Mouse (Mus musculus): ENCODE measurements at regions not wholly inside any gene's neighbourhood (a gene's known extent, or its start where the extent isn't known, plus 50 kb on each side); places are given as distances from the start of the nearest gene placed in this dataset.

GRCm38 (mm10) chr1:73797413-73797812, 326.8 kb downstream of the Tns1 start:
- no peaks in the 10 kb centered on the region for H3K9me3 ChIP-seq (replicated peaks)
- H3K4me2 ChIP-seq = no peak overlapping the region
- WGBS (ENCODE audit: insufficient replicate concordance) = 62% methylated on average over 2 of the region's 2 CpGs
- no peaks in the 10 kb centered on the region for H3K36me3 ChIP-seq
- H3K27me3 ChIP-seq (replicated peaks) = no peaks in the 10 kb centered on the region
- no peak overlapping the region for H3K4me3 ChIP-seq
- H3K27ac ChIP-seq = no peak overlapping the region
- no peak overlapping the region for H3K9ac ChIP-seq
- no peaks in the 10 kb centered on the region for H3K4me1 ChIP-seq
- ATAC-seq = no peak

- 59% methylated on average over 4 of the region's 4 CpGs for WGBS (ENCODE audit: insufficient replicate concordance)
- ATAC-seq = no peak
These were observed 330.4 kb downstream of the Tns1 start for GRCm38 (mm10) chr1:73793871-73794270.

GRCm38 (mm10) chr1:73793256-73793655, 331.0 kb downstream of the Tns1 start:
- H3K9me3 ChIP-seq (replicated peaks) = no peaks in the 10 kb centered on the region
- H3K9ac ChIP-seq = no peak overlapping the region
- no peaks in the 10 kb centered on the region for H3K4me1 ChIP-seq
- no peaks in the 10 kb centered on the region for H3K27me3 ChIP-seq (replicated peaks)
- ATAC-seq = no peak
- no peaks in the 10 kb centered on the region for H3K36me3 ChIP-seq
- no peak overlapping the region for H3K27ac ChIP-seq
- H3K4me2 ChIP-seq = no peak overlapping the region
- 51% methylated on average over 3 of the region's 3 CpGs for WGBS (ENCODE audit: insufficient replicate concordance)
- no peak overlapping the region for H3K4me3 ChIP-seq

More at GRCm38 (mm10) chr1:73793871-73794270, 330.4 kb downstream of the Tns1 start:
- Histone ChIP-seq H3K9me3 (replicated peaks) (no peaks in the 10 kb centered on the region), H3K4me2 (no peak overlapping the region), H3K4me1 (no peaks in the 10 kb centered on the region), H3K27me3 (replicated peaks) (no peaks in the 10 kb centered on the region), H3K36me3 (no peaks in the 10 kb centered on the region), H3K4me3 (no peak overlapping the region), H3K9ac (no peak overlapping the region), H3K27ac (no peak overlapping the region)

GRCm38 (mm10) chr1:73792311-73792710, 331.9 kb downstream of the Tns1 start:
- Histone ChIP-seq H3K4me1 (no peaks in the 10 kb centered on the region), H3K27ac (no peak overlapping the region), H3K4me2 (no peak overlapping the region), H3K9me3 (replicated peaks) (no peaks in the 10 kb centered on the region), H3K36me3 (no peaks in the 10 kb centered on the region), H3K27me3 (replicated peaks) (no peaks in the 10 kb centered on the region), H3K4me3 (no peak overlapping the region), H3K9ac (no peak overlapping the region)
- no peak for ATAC-seq
- WGBS (ENCODE audit: insufficient replicate concordance) = 83% methylated on average over 5 of the region's 5 CpGs

GRCm38 (mm10) chr1:73787666-73788065, 336.6 kb downstream of the Tns1 start:
- H3K4me1 ChIP-seq = no peaks in the 10 kb centered on the region
- no peak overlapping the region for H3K27ac ChIP-seq
- no peak overlapping the region for H3K4me2 ChIP-seq
- H3K36me3 ChIP-seq = no peaks in the 10 kb centered on the region
- no peak for ATAC-seq
- 71% methylated on average over 2 of the region's 2 CpGs for WGBS (ENCODE audit: insufficient replicate concordance)
- no peak overlapping the region for H3K4me3 ChIP-seq
- no peaks in the 10 kb centered on the region for H3K27me3 ChIP-seq (replicated peaks)
- H3K9me3 ChIP-seq (replicated peaks) = no peaks in the 10 kb centered on the region
- no peak overlapping the region for H3K9ac ChIP-seq

- no peak overlapping the region for H3K4me2 ChIP-seq
- H3K27ac ChIP-seq = no peak overlapping the region
- no peak overlapping the region for H3K4me3 ChIP-seq
- no peaks in the 10 kb centered on the region for H3K9me3 ChIP-seq (replicated peaks)
- ATAC-seq = no peak
- H3K9ac ChIP-seq = no peak overlapping the region
- H3K4me1 ChIP-seq = no peaks in the 10 kb centered on the region
- 67% methylated on average over 7 of the region's 7 CpGs for WGBS (ENCODE audit: insufficient replicate concordance)
- no peaks in the 10 kb centered on the region for H3K36me3 ChIP-seq
- H3K27me3 ChIP-seq (replicated peaks) = no peaks in the 10 kb centered on the region
These were observed 337.0 kb downstream of the Tns1 start for GRCm38 (mm10) chr1:73787224-73787623.

GRCm38 (mm10) chr1:73783303-73783702, 340.9 kb downstream of the Tns1 start:
- ATAC-seq = no peak
- H3K36me3 ChIP-seq = no peaks in the 10 kb centered on the region
- 73% methylated on average over 2 of the region's 2 CpGs for WGBS (ENCODE audit: insufficient replicate concordance)
- no peak overlapping the region for H3K9ac ChIP-seq
- H3K9me3 ChIP-seq (replicated peaks) = no peaks in the 10 kb centered on the region
- no peaks in the 10 kb centered on the region for H3K27me3 ChIP-seq (replicated peaks)
- H3K4me2 ChIP-seq = no peak overlapping the region
- no peak overlapping the region for H3K27ac ChIP-seq
- H3K4me1 ChIP-seq = no peaks in the 10 kb centered on the region
- H3K4me3 ChIP-seq = no peak overlapping the region

- H3K27me3 ChIP-seq (replicated peaks) = no peaks in the 10 kb centered on the region
- H3K4me1 ChIP-seq = no peaks in the 10 kb centered on the region
- no peak for ATAC-seq
- H3K9me3 ChIP-seq (replicated peaks) = no peaks in the 10 kb centered on the region
- no peak overlapping the region for H3K4me3 ChIP-seq
- 73% methylated on average over 2 of the region's 2 CpGs for WGBS (ENCODE audit: insufficient replicate concordance)
- no peak overlapping the region for H3K27ac ChIP-seq
- H3K4me2 ChIP-seq = no peak overlapping the region
- no peak overlapping the region for H3K9ac ChIP-seq
- no peaks in the 10 kb centered on the region for H3K36me3 ChIP-seq
These were observed 341.4 kb downstream of the Tns1 start for GRCm38 (mm10) chr1:73782871-73783270.

GRCm38 (mm10) chr1:73771773-73772172, 352.5 kb downstream of the Tns1 start:
- Histone ChIP-seq H3K36me3 (no peaks in the 10 kb centered on the region), H3K9ac (no peak overlapping the region), H3K4me3 (no peak overlapping the region), H3K27ac (no peak overlapping the region), H3K4me1 (no peaks in the 10 kb centered on the region), H3K4me2 (no peak overlapping the region), H3K27me3 (replicated peaks) (no peaks in the 10 kb centered on the region), H3K9me3 (replicated peaks) (no peaks in the 10 kb centered on the region)
- WGBS (ENCODE audit: insufficient replicate concordance) = 57% methylated on average over 5 of the region's 5 CpGs
- no peak for ATAC-seq

- 72% methylated on average over 5 of the region's 5 CpGs for WGBS (ENCODE audit: insufficient replicate concordance)
- no peak for ATAC-seq
- Histone ChIP-seq H3K36me3 (no peaks in the 10 kb centered on the region), H3K4me3 (no peak overlapping the region), H3K9me3 (replicated peaks) (no peaks in the 10 kb centered on the region), H3K9ac (no peak overlapping the region), H3K27ac (no peak overlapping the region), H3K4me2 (no peak overlapping the region), H3K27me3 (replicated peaks) (no peaks in the 10 kb centered on the region), H3K4me1 (no peaks in the 10 kb centered on the region)
These were observed 353.6 kb downstream of the Tns1 start for GRCm38 (mm10) chr1:73770631-73771030.

- Histone ChIP-seq H3K4me1 (no peaks in the 10 kb centered on the region), H3K27me3 (replicated peaks) (no peaks in the 10 kb centered on the region), H3K9ac (no peak overlapping the region), H3K4me3 (no peak overlapping the region), H3K36me3 (no peaks in the 10 kb centered on the region), H3K27ac (no peak overlapping the region), H3K9me3 (replicated peaks) (no peaks in the 10 kb centered on the region), H3K4me2 (no peak overlapping the region)
- 52% methylated on average over 5 of the region's 5 CpGs for WGBS (ENCODE audit: insufficient replicate concordance)
- no peak for ATAC-seq
These were observed 359.5 kb downstream of the Tns1 start for GRCm38 (mm10) chr1:73764611-73765333.

GRCm38 (mm10) chr1:73758110-73759061, 365.9 kb downstream of the Tns1 start:
- Histone ChIP-seq H3K4me3 (no peak overlapping the region), H3K4me2 (no peak overlapping the region), H3K27ac (no peak overlapping the region), H3K9ac (no peak overlapping the region), H3K27me3 (replicated peaks) (no peaks in the 10 kb centered on the region), H3K4me1 (no peaks in the 10 kb centered on the region), H3K36me3 (no peaks in the 10 kb centered on the region), H3K9me3 (replicated peaks) (no peaks in the 10 kb centered on the region)
- 46% methylated on average over 11 of the region's 11 CpGs for WGBS (ENCODE audit: insufficient replicate concordance)
- no peak for ATAC-seq
